Mouse (Mus musculus) heart, adult 2 months (tissue): ENCODE results near the gene Lrrc4c. TPM values are rescaled to one million over a fixed set of nuclear protein-coding genes. Genes with fewer than 3 reads are reported as not detected.

Experiments
- DNase-seq, 2 experiments: peaks; one replicate each; pipeline ENCODE4 v3.0.0; 2021
- H3K27ac ChIP-seq: fragments of 200-600 bp; 2 replicates; pipeline ENCODE4 v1.8.1; 2022
- H3K27me3 ChIP-seq: fragments of 200-500 bp; 2 replicates; pipeline ENCODE4 v1.6.1; 2012; ENCODE audit warnings: mild to moderate bottlenecking, low read length, inconsistent platforms, mixed read lengths; ENCODE audit not compliant: control insufficient read depth, insufficient read depth
- H3K36me3 ChIP-seq: fragments of 200-500 bp; 2 replicates; pipeline ENCODE4 v1.6.1; 2012; ENCODE audit warnings: low read length, inconsistent platforms; ENCODE audit not compliant: control insufficient read depth, insufficient read depth
- H3K4me1 ChIP-seq: fragments of 200-500 bp; 2 replicates; pipeline ENCODE4 v1.6.1; 2011; ENCODE audit warnings: low read length; ENCODE audit not compliant: control insufficient read depth, insufficient read depth
- H3K4me3 ChIP-seq: fragments of 200-600 bp; 2 replicates; pipeline ENCODE4 v1.8.1; 2022
- H3K79me2 ChIP-seq: fragments of 200-500 bp; replicated peaks from 2 replicates; pipeline ENCODE4 v1.6.1; 2012; ENCODE audit warnings: mild to moderate bottlenecking, inconsistent platforms, low read length, moderate library complexity, mixed read lengths; ENCODE audit not compliant: control insufficient read depth, insufficient read depth
- H3K9ac ChIP-seq: fragments of 200-500 bp; 2 replicates; pipeline ENCODE4 v1.6.1; 2012; ENCODE audit warnings: low read depth, mild to moderate bottlenecking, control low read depth, inconsistent platforms, low read length, mixed read lengths
- CTCF ChIP-seq: fragments of 200-600 bp; IDR thresholded peaks from 2 replicates; pipeline ENCODE4 v1.8.1; 2022; ENCODE audit warnings: antibody characterized with exemption, mild to moderate bottlenecking, moderate library complexity
- EP300 ChIP-seq: fragments of 200-500 bp; IDR thresholded peaks from 2 replicates; pipeline ENCODE4 v1.6.1; 2011; ENCODE audit warnings: low read depth, low read length, control low read depth; ENCODE audit not compliant: insufficient read depth
- POLR2A ChIP-seq: fragments of 200-500 bp; IDR thresholded peaks from 2 replicates; pipeline ENCODE4 v1.6.1; 2011; ENCODE audit warnings: mild to moderate bottlenecking, low read depth, low read length, control low read depth; ENCODE audit not compliant: insufficient read depth
- WGBS: fragments of 180-500 bp; shearing (Covaris S2); methylation state at CpG from one replicate; pipeline ENCODE4 v1.1.7; 2018; 5-methylcytosine and 5-hydroxymethylcytosine counted together
- intact Hi-C: fragments of 180-260 bp; cut with DNase I; formaldehyde crosslinking; loops from one replicate; pipeline ENCODE4 v1.15.1; 2025
- polyA plus RNA-seq: library from polyadenylated mRNA; depleted of rRNA; stranded (reverse); fragments of >200 nt; gene quantifications from 2 replicates; pipeline ENCODE4 v1.2.3, GENCODE M21; 2012
- total RNA-seq, 2 experiments: library from RNA; stranded (reverse); gene quantifications; 2 replicates each; pipeline ENCODE4 v1.2.3; 2021

The Lrrc4c gene
- total and polyA plus RNA-seq, 3 experiments: 0.20 to 0.39 (median 0.23) TPM

- Histone ChIP-seq H3K36me3 (no peaks in the 10 kb centered on the region), H3K4me3 (no peak overlapping the region), H3K79me2 (no peaks in the 10 kb centered on the region), H3K4me1 (no peaks in the 10 kb centered on the region), H3K27me3 (no peaks in the 10 kb centered on the region), H3K9ac (no peak overlapping the region), H3K27ac (no peak overlapping the region)
- 76% methylated on average over 1 of the region's 1 CpGs for WGBS
- no peak for DNase-seq
- intact Hi-C loops: no loop called here
- TF ChIP-seq POLR2A (no peak), EP300 (no peak), CTCF (no peak)
Observed at GRCm38 (mm10) chr2:97318536-97318935, 1000.6 kb downstream of the Lrrc4c start.

GRCm38 (mm10) chr2:97332084-97332682 lies 1014.2 kb downstream of the Lrrc4c start:
- Histone ChIP-seq H3K27ac (no peak overlapping the region), H3K36me3 (no peaks in the 10 kb centered on the region), H3K4me1 (no peaks in the 10 kb centered on the region), H3K9ac (no peak overlapping the region), H3K27me3 (no peaks in the 10 kb centered on the region), H3K79me2 (no peaks in the 10 kb centered on the region), H3K4me3 (no peak overlapping the region)
- intact Hi-C loops: no loop called here
- TF ChIP-seq POLR2A: no peak
- TF ChIP-seq CTCF: no peak
- no peak for DNase-seq
- WGBS: 40% methylated on average over 1 of the region's 1 CpGs

- no peaks in the 10 kb centered on the region for H3K79me2 ChIP-seq
- H3K27me3 ChIP-seq: no peaks in the 10 kb centered on the region
- no peak for DNase-seq
- TF ChIP-seq POLR2A (no peak), CTCF (no peak), EP300 (no peak)
- H3K36me3 ChIP-seq: no peaks in the 10 kb centered on the region
- 67% methylated on average over 4 of the region's 4 CpGs for WGBS
- no peak overlapping the region for H3K27ac ChIP-seq
- no peak overlapping the region for H3K9ac ChIP-seq
- H3K4me1 ChIP-seq: no peaks in the 10 kb centered on the region
- intact Hi-C loops: no loop called here
- no peak overlapping the region for H3K4me3 ChIP-seq
Observed at GRCm38 (mm10) chr2:97339627-97340026, 1021.7 kb downstream of the Lrrc4c start.

GRCm38 (mm10) chr2:97361235-97361634 lies 1043.3 kb downstream of the Lrrc4c start:
- Histone ChIP-seq H3K4me3 (no peak overlapping the region), H3K79me2 (no peaks in the 10 kb centered on the region), H3K27ac (no peak overlapping the region), H3K4me1 (no peaks in the 10 kb centered on the region), H3K27me3 (no peaks in the 10 kb centered on the region), H3K9ac (no peak overlapping the region), H3K36me3 (no peaks in the 10 kb centered on the region)
- WGBS: 81% methylated on average over 2 of the region's 2 CpGs
- TF ChIP-seq EP300: no peak
- no peak for TF ChIP-seq CTCF
- TF ChIP-seq POLR2A: no peak
- DNase-seq: no peak
- intact Hi-C loops: no loop called here

- H3K27me3 ChIP-seq: no peaks in the 10 kb centered on the region
- intact Hi-C loops: no loop called here
- no peak overlapping the region for H3K4me3 ChIP-seq
- DNase-seq: no peak
- H3K4me1 ChIP-seq: no peaks in the 10 kb centered on the region
- 51% methylated on average over 3 of the region's 3 CpGs for WGBS
- TF ChIP-seq POLR2A (no peak), CTCF (no peak), EP300 (no peak)
- no peaks in the 10 kb centered on the region for H3K36me3 ChIP-seq
- H3K27ac ChIP-seq: no peak overlapping the region
- H3K9ac ChIP-seq: no peak overlapping the region
- H3K79me2 ChIP-seq: no peaks in the 10 kb centered on the region
Observed at GRCm38 (mm10) chr2:97369978-97370377, 1052.0 kb downstream of the Lrrc4c start.

GRCm38 (mm10) chr2:97391437-97391836 lies 1073.5 kb downstream of the Lrrc4c start:
- H3K79me2 ChIP-seq: no peaks in the 10 kb centered on the region
- H3K36me3 ChIP-seq: no peaks in the 10 kb centered on the region
- no peaks in the 10 kb centered on the region for H3K4me1 ChIP-seq
- H3K27me3 ChIP-seq: no peaks in the 10 kb centered on the region
- no peak for TF ChIP-seq EP300
- TF ChIP-seq CTCF: no peak
- no peak for TF ChIP-seq POLR2A
- DNase-seq: no peak
- no peak overlapping the region for H3K9ac ChIP-seq
- intact Hi-C loops: no loop called here
- no peak overlapping the region for H3K27ac ChIP-seq
- H3K4me3 ChIP-seq: no peak overlapping the region
- 71% methylated on average over 3 of the region's 3 CpGs for WGBS
